Mouse (Mus musculus): Measurements from ENCODE around the gene Cfap65.

Gene Cfap65

DNA sequence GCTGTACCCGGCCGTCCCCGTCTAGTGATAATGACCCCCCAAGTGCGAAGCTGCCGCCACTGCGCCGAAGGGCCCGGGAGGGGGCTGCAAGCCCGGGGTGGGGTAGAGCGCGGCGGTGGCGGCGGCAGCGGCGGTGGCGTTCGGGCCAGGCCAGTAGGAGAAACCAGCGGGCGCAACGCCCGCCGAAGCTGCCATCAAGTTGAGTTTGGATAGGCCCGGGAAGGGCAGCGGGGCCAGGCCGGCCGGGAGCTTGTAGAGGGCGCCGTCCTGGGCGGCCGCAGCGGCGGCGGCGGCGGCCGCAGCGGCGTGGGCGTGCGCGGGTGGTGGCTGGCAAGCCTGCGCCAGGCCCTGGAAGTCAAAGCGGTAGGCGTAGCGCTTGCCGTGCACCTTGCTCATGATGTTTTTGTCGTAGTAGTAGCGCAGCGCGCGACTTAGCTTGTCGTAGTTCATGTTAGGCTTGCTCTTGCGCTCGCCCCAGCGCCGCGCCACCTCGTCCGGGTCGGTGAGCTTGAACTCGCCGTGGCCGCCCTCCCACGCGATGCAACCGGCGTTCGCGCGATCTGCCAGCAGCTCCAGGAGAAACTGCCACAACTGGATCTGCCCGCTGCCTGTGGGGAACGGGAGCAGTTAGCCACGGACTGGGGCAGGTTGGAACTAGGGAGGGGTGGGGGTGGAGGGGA is 53.2 kb downstream of the Cfap65 start:
- DNase-seq (ENCODE audit: low spot score): no peak

DNA sequence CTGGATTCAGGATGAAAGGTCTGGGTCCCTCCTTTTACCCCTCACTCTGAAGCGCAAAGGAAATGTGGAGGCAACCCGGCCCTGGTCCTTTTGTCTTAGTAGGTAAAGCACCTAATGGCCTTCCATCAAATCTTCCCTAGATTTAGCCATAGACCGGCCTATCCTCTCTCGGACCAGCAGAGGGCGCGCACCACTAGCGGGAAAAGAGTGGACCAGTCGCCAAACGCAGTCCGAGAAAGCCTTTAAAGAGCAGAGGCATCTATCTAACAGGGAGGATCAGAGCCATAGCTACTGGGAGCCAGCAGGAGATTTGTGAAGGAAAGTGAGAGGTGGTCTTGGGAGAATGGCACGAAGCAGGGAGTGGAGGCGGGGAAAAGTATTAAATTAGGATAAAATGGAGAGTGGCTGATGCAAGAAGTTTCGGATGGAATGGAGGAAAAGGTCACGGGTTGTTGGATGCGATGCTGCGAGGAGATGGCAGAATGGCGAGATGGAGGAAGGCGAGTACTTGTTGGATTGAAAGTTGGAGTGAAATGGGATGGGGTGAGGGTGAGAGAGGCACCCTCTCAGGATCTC is 54.5 kb downstream of the Cfap65 start:
- peak; percentile 61 for DNase-seq (ENCODE audit: low spot score)

DNA sequence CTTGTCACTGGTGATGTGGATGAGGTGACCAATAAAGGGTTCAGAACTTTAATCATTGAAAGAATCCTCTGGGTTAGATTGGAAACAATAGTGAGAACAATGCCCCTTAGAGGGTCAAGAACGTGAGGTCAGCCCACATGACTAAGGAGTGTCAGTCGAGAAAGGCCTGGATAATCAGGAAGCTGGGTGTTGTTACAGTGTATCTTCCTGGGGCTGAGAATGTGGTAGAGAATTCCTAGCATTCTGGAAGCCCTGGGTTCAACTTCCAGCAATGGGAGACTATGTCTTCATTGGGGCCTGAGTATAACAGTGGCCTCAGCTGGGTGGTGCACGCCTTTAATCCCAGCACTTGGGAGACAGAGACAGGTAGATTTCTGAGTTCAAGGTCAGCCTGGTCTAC is 58.2 kb downstream of the Cfap65 start:
- no peak for DNase-seq (ENCODE audit: low spot score)

DNA sequence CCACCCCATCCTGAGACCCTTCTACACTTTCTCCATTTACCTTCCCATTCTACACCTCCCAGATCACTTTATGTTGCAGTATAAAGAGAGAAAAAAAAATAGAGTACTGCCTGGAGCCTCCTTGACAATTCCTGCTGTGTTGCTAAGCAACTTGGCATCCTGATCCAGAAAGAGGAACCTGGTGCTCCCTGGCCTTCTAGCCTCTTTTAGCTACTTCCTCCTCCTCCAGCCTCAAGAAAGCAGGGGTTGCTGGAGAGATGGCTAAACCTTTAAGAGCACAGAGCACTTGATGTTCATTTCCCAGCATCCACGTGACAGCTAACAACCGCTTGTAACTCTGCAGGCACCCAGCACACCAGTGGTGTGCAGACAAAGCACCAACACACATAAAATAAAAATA is 63.2 kb downstream of the Cfap65 start:
- no peak for DNase-seq (ENCODE audit: low spot score)

DNA sequence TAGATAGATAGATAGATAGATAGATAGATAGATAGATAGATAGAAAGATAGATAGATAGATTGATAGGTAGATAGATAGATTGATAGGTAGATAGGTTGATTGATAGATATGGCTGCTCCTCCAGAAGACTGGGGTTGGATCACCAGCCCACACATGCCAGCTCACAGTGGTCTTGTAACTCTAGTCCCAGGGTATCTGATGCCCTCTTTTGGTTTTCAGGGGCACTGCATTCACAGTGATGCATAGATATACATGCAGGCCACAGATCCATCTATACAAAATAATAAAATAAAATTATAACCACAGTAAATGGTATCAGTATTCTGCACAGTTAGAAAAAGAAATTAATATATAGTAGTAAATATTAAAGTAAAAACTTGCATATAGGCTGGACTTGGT is 73.6 kb downstream of the Cfap65 start:
- no peak for DNase-seq (ENCODE audit: low spot score)

DNA sequence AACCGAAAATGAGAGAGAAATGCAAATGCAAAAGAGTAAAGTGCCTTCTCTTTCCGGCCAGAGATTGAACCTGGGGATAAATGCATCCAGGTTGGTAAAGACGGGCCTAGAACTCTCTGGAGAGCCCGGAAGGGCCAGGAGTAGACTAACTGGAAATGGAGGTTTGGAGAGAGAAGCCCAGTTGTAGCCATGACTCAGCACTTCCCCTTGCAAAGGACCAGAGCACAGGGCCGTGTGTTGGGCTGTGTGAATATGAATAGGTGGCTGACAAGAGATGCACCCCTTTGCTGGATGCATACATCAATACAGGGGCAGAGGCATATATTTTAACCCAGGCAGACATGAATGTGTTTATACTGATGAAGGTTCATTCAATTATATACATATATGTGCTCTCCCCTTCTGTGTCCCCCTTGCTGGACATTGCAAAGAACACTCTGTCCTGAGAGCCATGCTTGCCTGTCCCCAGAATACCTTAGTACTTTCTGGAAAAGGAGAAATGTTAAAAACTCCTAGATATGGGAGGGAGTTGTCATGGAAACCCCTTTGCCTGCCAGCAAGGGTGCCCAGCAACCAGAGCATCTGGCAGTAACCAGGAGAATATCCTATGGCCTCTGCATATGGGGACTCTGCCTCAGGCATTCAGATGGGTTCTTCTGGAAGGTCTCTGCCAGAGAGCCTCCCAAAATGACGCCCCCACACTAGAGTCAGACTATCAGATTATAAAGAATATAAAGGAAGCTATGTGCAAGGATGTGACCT is 76.0 kb downstream of the Cfap65 start:
- no peak for DNase-seq (ENCODE audit: low spot score)

DNA sequence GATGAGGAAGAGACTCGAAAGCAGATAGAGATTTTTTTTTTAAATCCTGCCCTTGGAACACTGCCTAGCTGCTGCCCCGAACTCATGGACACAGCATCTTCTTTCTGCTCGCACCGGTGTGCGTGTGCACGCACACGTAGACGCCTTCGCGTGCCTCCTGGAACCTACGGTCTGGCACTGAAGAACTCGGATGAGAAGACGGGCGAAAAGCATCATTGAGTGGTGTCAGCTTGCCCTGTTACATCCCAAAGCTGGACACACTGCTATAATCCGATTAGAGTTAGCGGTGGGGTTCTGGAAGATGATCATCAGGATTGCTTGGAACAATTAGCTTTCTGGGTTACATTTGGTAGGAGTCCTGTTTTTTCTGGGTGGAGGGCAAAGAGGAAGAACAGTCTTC is 76.6 kb downstream of the Cfap65 start:
- DNase-seq (ENCODE audit: low spot score): no peak

DNA sequence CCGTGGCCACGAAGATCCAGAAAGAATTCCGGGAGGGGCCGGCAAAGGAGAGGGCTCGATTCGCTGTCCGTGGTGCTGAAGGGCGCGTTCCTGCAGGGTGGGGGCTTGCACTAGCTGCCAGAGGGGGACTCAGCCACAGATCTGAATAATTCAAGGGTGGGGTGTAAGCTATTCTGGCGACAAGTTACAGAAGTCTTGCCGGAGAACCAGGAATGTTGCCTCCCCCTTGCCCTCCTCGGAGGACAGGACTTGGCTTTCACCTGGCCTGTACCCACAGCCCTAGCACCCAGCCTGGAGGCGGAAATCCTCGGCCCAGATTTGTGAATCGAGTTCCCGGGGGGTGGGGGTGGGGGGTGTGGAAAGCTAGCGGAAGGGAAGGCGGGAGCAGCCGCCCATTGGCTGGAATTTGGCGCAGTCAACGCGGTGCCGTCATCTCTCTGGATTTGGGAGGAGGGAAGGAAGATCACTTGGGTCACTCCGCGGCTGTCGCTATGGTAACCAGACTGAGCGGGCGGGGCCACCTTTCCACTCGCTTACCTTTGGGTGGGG is 77.2 kb downstream of the Cfap65 start:
- DNase-seq (ENCODE audit: low spot score): peak; percentile 8

DNA sequence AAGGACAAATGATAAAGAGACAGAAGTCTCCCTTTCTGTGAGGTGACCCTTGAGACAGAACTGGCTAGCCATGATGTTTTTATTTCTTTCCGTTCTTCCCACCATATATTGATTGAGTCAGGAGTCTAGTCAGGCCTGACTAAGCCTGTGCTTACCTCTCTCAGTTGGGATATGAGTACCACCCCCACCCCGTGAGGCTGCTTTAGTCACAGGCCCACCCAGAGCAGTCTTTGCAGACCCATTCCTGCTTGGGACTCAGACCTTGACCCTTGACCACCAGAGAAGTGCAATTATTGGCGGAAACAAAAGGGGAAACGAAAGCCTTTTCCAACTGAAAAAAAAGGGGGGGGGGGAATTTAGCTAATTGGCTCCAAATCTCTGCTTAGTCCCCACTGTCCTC is 77.7 kb downstream of the Cfap65 start:
- no peak for DNase-seq (ENCODE audit: low spot score)

DNA sequence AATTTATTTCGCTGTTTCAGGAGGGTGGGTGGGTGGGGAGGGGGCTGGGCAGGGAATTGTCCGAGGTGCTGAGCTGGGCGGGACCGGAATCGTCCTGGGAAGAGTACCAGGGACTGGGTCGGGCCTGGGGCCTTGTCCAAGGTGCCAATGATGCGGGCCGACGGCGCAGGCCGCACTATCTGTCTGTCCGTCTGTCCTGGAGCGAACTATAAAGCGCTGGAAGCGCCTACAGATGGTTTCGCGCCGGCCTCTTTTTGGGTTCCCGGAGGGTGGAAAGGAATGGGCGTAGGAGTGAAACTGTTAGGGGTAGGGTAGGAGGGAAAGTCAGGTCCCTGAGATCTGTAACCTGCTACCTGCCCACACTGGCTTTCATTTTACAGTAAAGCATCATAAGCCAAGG is 78.2 kb downstream of the Cfap65 start:
- no peak for DNase-seq (ENCODE audit: low spot score)

DNA sequence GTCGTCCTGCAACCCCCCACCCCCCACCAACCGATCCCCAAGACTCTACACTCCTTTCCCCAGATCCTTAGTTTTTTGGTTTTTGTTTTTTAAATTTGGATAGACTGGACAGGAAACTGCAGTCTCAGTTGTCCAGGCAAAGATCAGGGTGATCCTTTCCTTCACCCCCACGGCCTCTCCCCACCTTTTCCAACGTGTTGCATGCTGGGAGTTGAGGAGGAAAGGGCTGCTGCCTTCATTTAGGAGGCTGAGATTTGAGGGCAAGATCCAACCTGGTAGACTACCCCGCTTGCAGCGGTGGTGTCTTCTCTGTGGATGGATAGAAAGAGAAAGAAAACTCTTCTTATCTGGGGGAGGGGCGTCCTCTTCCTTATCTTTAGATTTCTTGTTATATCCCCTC is 78.6 kb downstream of the Cfap65 start:
- no peak for DNase-seq (ENCODE audit: low spot score)

DNA sequence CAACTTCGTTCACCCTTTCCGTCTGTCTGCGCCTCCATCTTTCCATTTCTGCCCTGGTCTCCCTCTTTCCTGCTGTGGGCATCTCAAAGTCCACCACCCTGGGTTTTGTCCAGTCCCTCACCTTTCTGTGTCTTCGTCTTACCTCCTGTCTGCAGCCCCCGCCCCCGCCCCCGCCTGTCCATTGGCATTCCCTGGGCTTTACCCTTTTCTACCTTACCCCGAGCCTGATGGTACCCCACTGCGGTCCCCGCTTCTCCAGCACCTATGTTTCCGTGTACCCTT is 79.0 kb downstream of the Cfap65 start:
- no peak for DNase-seq (ENCODE audit: low spot score)

DNA sequence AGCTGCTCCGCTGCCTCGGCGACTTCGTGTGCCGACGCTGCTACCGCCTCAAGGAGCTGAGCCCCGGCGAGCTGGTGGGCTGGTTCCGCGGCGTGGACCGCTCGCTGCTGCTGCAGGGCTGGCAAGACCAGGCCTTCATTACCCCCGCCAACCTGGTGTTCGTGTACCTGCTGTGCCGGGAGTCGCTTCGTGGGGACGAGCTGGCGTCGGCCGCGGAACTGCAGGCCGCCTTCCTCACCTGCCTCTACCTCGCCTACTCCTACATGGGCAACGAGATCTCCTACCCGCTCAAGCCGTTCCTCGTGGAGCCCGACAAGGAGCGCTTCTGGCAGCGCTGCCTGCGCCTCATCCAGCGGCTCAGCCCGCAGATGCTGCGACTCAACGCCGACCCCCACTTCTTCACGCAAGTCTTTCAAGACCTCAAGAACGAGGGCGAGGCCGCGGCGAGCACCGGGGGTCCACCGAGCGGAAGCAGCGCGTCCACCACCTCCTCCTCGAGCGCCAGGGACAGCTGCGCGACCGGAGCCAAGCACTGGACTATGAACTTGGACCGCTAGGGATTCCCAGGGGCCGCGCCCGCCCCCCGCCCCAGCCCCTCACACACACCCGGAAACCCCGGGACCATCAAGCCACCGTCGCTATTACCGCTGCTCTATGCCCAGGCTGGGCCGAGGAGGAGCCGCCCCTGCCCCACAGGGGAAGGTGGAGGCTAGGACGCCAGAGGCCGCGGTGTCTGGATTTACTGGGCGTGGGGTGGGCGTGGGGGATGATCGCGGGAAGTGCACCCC is 79.6 kb downstream of the Cfap65 start:
- no peak for DNase-seq (ENCODE audit: low spot score)

DNA sequence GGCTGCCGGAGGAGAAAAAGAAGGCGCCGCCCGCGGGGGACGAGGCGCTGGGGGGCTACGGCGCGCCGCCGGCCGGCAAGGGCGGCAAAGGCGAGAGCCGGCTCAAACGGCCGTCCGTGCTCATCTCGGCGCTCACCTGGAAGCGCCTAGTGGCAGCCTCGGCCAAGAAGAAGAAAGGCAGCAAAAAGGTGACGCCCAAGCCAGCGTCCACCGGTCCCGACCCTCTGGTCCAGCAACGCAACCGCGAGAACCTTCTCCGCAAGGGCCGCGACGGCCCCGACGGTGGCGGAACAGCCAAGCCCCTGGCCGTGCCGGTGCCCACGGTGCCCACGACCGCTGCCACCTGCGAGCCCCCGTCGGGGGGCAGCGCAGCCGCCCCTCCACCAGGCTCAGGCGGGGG is 80.2 kb downstream of the Cfap65 start:
- DNase-seq (ENCODE audit: low spot score): no peak

DNA sequence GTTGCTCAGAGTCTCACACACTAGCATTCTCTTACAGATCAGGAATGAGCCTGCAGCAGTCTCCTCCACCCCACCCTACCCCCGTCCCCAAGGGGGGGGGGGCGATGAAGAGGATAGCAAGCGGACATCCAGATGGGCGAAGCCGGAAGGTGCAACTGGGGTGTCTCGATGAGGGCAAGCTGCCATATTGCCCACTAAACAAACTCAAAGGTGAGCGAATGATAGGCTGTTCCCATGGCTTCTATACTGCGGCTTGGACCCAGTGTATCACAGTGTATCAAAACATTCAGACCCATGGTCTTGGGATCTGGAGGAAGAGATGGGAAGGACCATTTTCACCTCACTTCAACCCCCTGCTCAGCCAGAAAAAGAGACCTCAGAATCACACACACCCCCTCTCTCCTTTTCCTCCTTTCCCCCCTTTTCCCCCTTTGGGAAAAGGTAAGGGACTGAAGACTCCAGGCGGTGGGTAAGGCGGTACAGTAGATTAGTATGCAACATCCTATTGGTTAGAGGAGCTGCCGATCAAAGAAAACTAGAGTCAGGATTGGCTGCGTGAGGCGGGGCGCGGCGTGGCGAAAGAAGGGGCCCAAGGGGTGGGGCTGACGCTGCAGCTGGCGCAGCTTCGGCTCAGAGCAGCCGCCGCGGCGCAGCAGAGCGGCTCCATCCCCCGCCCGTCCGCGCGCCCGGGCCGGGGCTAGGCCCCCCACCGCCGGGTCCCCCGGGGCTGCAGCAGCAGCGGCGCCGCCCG is 80.9 kb downstream of the Cfap65 start, which contains the start of gene Cdk5r2:
Gene Cdk5r2, plus strand, starts transcription at position 629 of the 751 bp plus-strand sequence.
- DNase-seq (ENCODE audit: low spot score): peak; percentile 81

Measured in lung, postnatal 25 days (tissue).